Mouse (Mus musculus) stomach, embryonic 14.5 days (tissue): Measurements from ENCODE around the gene Nup88. TPM values are rescaled to one million over a fixed set of nuclear protein-coding genes. Genes with fewer than 3 reads are reported as not detected.

Source experiments
- ATAC-seq: fragments of 200-750 bp; cut with Nextera tagmentation; 2 replicates; pipeline ENCODE4 v1.8.0; 2017; ENCODE audit warnings: low read depth, moderate TSS enrichment; ENCODE audit not compliant: insufficient number of reproducible peaks, insufficient read depth, low FRiP score
- H3K27ac ChIP-seq: fragments of 300-500 bp; sonication (generic); 2 replicates; pipeline ENCODE4 v1.5.1; 2014; ENCODE audit warnings: mild to moderate bottlenecking, low read length, moderate library complexity, mixed read lengths
- H3K27me3 ChIP-seq: fragments of 300-500 bp; sonication (generic); 2 replicates; pipeline ENCODE4 v1.6.1; 2014; ENCODE audit warnings: low read length, control low read depth, mixed read lengths; ENCODE audit not compliant: control insufficient read depth, insufficient read depth
- H3K36me3 ChIP-seq: fragments of 300-500 bp; sonication (generic); 2 replicates; pipeline ENCODE4 v1.6.1; 2014; ENCODE audit warnings: mild to moderate bottlenecking, control low read depth, low read length, moderate library complexity, mixed read lengths; ENCODE audit not compliant: control insufficient read depth, insufficient read depth
- H3K4me1 ChIP-seq: fragments of 300-500 bp; sonication (generic); 2 replicates; pipeline ENCODE4 v1.6.1; 2014; ENCODE audit warnings: low read length, control low read depth, mixed read lengths; ENCODE audit not compliant: control insufficient read depth, insufficient read depth
- H3K4me2 ChIP-seq: fragments of 300-500 bp; sonication (generic); replicated peaks from 2 replicates; pipeline ENCODE4 v1.6.1; 2014; ENCODE audit warnings: low read depth, low read length, control low read depth
- H3K4me3 ChIP-seq: fragments of 300-500 bp; sonication (generic); 2 replicates; pipeline ENCODE4 v1.5.1; 2014; ENCODE audit warnings: low read depth, low read length, control low read depth
- H3K9ac ChIP-seq: fragments of 300-500 bp; sonication (generic); replicated peaks from 2 replicates; pipeline ENCODE4 v1.6.1; 2014; ENCODE audit warnings: low read depth, mild to moderate bottlenecking, control low read depth, low read length, moderate library complexity, mixed read lengths
- H3K9me3 ChIP-seq: fragments of 300-500 bp; sonication (generic); 2 replicates; pipeline ENCODE4 v1.6.1; 2016; ENCODE audit warnings: low read depth, low read length, control low read depth; ENCODE audit not compliant: control insufficient read depth
- WGBS: fragments of 180-500 bp; shearing (Covaris S2); extraction: QIAGEN DNeasy Blood & Tissue Kit; methylation state at CpG from one replicate; pipeline ENCODE4 v1.1.7; 2014; 5-methylcytosine and 5-hydroxymethylcytosine counted together
- polyA plus RNA-seq: library from polyadenylated mRNA; unstranded; fragments of >200 nt; fragmentation: Nextera tagmentation; extraction: Ambion mirVana; gene quantifications from 2 replicates; pipeline ENCODE4 v1.2.1, GENCODE M21; 2014

The Nup88 gene
- polyA plus RNA-seq: 123 and 137 TPM in 2 replicates

GRCm38 (mm10) chr11:70969821-70970559 lies at the start of gene Nup88, which contains the start of gene Rpain:
Gene Nup88, minus strand, starts transcription at chr11:70969973.
Gene Rpain, plus strand, starts transcription at chr11:70970213.
- 0% methylated on average over 43 of the region's 43 CpGs for WGBS
- peak within 1 kb of the TSS; percentile 89 for H3K4me2 ChIP-seq
- H3K4me3 ChIP-seq: peak within 1 kb of the TSS; percentile 88
- H3K27ac ChIP-seq: peak within 1 kb of the TSS; percentile 86
- no peaks in the 10 kb centered on the region for H3K9me3 ChIP-seq
- H3K27me3 ChIP-seq: no peaks in the 10 kb centered on the region
- H3K4me1 ChIP-seq: peaks cover 4% of the 10 kb centered on the region; the same call in 1 of the 2 replicates
- peaks cover 32% of the 10 kb centered on the region for H3K36me3 ChIP-seq
- H3K9ac ChIP-seq: peak within 1 kb of the TSS; percentile 90
- ATAC-seq: peak; percentile 97

- Histone ChIP-seq H3K9me3 (no peaks in the 10 kb centered on the region), H3K9ac (peak overlapping the region; percentile 67), H3K4me3 (peak overlapping the region; percentile 89), H3K36me3 (no peaks in the 10 kb centered on the region; the same call in 1 of the 2 replicates), H3K27ac (peak overlapping the region; percentile 56), H3K4me1 (peaks cover 22% of the 10 kb centered on the region), H3K27me3 (no peaks in the 10 kb centered on the region), H3K4me2 (peak overlapping the region; percentile 54)
- peak; percentile 8 for ATAC-seq
- 5% methylated on average over 28 of the region's 28 CpGs for WGBS
Measured at GRCm38 (mm10) chr11:71018416-71019200, 48.8 kb upstream of the Nup88 start.

- ATAC-seq: no peak
- Histone ChIP-seq H3K36me3 (peaks cover 10% of the 10 kb centered on the region), H3K9me3 (no peaks in the 10 kb centered on the region), H3K4me2 (no peak overlapping the region), H3K27ac (no peak overlapping the region), H3K27me3 (no peaks in the 10 kb centered on the region), H3K4me1 (peaks cover 22% of the 10 kb centered on the region), H3K4me3 (no peak overlapping the region), H3K9ac (no peak overlapping the region)
- WGBS: 85% methylated on average over 1 of the region's 1 CpGs
Measured at GRCm38 (mm10) chr11:71017051-71017450, 47.3 kb upstream of the Nup88 start.

- WGBS: 93% methylated on average over 7 of the region's 7 CpGs
- H3K4me2 ChIP-seq: no peak overlapping the region
- no peaks in the 10 kb centered on the region for H3K27me3 ChIP-seq
- peaks cover 6% of the 10 kb centered on the region; the same call in 1 of the 2 replicates for H3K4me1 ChIP-seq
- peaks cover 33% of the 10 kb centered on the region for H3K36me3 ChIP-seq
- no peak overlapping the region for H3K4me3 ChIP-seq
- no peaks in the 10 kb centered on the region for H3K9me3 ChIP-seq
- H3K27ac ChIP-seq: no peak overlapping the region
- H3K9ac ChIP-seq: no peak overlapping the region
- no peak for ATAC-seq
Measured at GRCm38 (mm10) chr11:71012743-71013142, 43.0 kb upstream of the Nup88 start.

GRCm38 (mm10) chr11:71008321-71008720 lies 38.5 kb upstream of the Nup88 start:
- H3K4me1 ChIP-seq: peaks cover 3% of the 10 kb centered on the region; the same call in 1 of the 2 replicates
- no peaks in the 10 kb centered on the region for H3K9me3 ChIP-seq
- H3K9ac ChIP-seq: no peak overlapping the region
- no peaks in the 10 kb centered on the region for H3K27me3 ChIP-seq
- peaks cover 31% of the 10 kb centered on the region for H3K36me3 ChIP-seq
- no peak overlapping the region for H3K27ac ChIP-seq
- WGBS: 90% methylated on average over 3 of the region's 3 CpGs
- H3K4me2 ChIP-seq: no peak overlapping the region
- no peak for ATAC-seq
- no peak overlapping the region for H3K4me3 ChIP-seq

- H3K27ac ChIP-seq: no peak overlapping the region
- H3K4me2 ChIP-seq: no peak overlapping the region
- H3K4me1 ChIP-seq: peaks cover 8% of the 10 kb centered on the region
- H3K9ac ChIP-seq: no peak overlapping the region
- no peaks in the 10 kb centered on the region for H3K27me3 ChIP-seq
- peaks cover 28% of the 10 kb centered on the region for H3K36me3 ChIP-seq
- H3K9me3 ChIP-seq: no peaks in the 10 kb centered on the region
- WGBS: 91% methylated on average over 7 of the region's 7 CpGs
- no peak overlapping the region for H3K4me3 ChIP-seq
- ATAC-seq: no peak
Measured at GRCm38 (mm10) chr11:71007831-71008230, 38.1 kb upstream of the Nup88 start.

- H3K27ac ChIP-seq: no peak overlapping the region
- no peaks in the 10 kb centered on the region for H3K27me3 ChIP-seq
- peaks cover 23% of the 10 kb centered on the region for H3K36me3 ChIP-seq
- WGBS: 95% methylated on average over 6 of the region's 6 CpGs
- H3K4me1 ChIP-seq: peaks cover 14% of the 10 kb centered on the region
- H3K9me3 ChIP-seq: no peaks in the 10 kb centered on the region
- no peak overlapping the region for H3K4me2 ChIP-seq
- H3K4me3 ChIP-seq: no peak overlapping the region
- no peak overlapping the region for H3K9ac ChIP-seq
- no peak for ATAC-seq
Measured at GRCm38 (mm10) chr11:71007026-71007425, 37.3 kb upstream of the Nup88 start.

- H3K9ac ChIP-seq: 0 out of 2 replicates have a peak overlapping the region, but pooled peaks have one; percentile 1
- 56% methylated on average over 5 of the region's 5 CpGs for WGBS
- H3K27ac ChIP-seq: no peak overlapping the region
- H3K4me2 ChIP-seq: peak overlapping the region; percentile 29
- no peak for ATAC-seq
- no peaks in the 10 kb centered on the region for H3K9me3 ChIP-seq
- H3K4me1 ChIP-seq: peaks cover 14% of the 10 kb centered on the region
- H3K4me3 ChIP-seq: peak overlapping the region; percentile 84
- H3K36me3 ChIP-seq: peaks cover 9% of the 10 kb centered on the region
- H3K27me3 ChIP-seq: no peaks in the 10 kb centered on the region
Measured at GRCm38 (mm10) chr11:71005046-71005445, 35.3 kb upstream of the Nup88 start.
